Mouse (Mus musculus) midbrain, embryonic 12.5 days (tissue): ENCODE results near the gene Cab39. TPM values are rescaled to one million over a fixed set of nuclear protein-coding genes. Genes with fewer than 3 reads are reported as not detected.

ENCODE experiments used
- ATAC-seq: fragments of 200-750 bp; cut with Nextera tagmentation; 2 replicates; pipeline ENCODE4 v1.8.0; 2017; ENCODE audit warnings: low read depth, moderate TSS enrichment, moderate library complexity; ENCODE audit not compliant: low FRiP score
- H3K27ac ChIP-seq: fragments of 300-500 bp; sonication (generic); replicated peaks from 2 replicates; pipeline ENCODE4 v1.5.1; 2016; ENCODE audit warnings: mild to moderate bottlenecking
- H3K27me3 ChIP-seq: fragments of 300-500 bp; sonication (generic); 2 replicates; pipeline ENCODE4 v1.6.1; 2016; ENCODE audit warnings: mild to moderate bottlenecking
- H3K36me3 ChIP-seq: fragments of 300-500 bp; sonication (generic); 2 replicates; pipeline ENCODE4 v1.6.1; 2016
- H3K4me1 ChIP-seq: fragments of 300-500 bp; sonication (generic); 2 replicates; pipeline ENCODE4 v1.6.1; 2016
- H3K4me2 ChIP-seq: fragments of 300-500 bp; sonication (generic); replicated peaks from 2 replicates; pipeline ENCODE4 v1.6.1; 2016; ENCODE audit warnings: mild to moderate bottlenecking, moderate library complexity
- H3K4me3 ChIP-seq: fragments of 300-500 bp; sonication (generic); 2 replicates; pipeline ENCODE4 v1.5.1; 2016; ENCODE audit warnings: mild to moderate bottlenecking
- H3K9ac ChIP-seq: fragments of 300-500 bp; sonication (generic); replicated peaks from 2 replicates; pipeline ENCODE4 v1.6.1; 2016; ENCODE audit warnings: mild to moderate bottlenecking, moderate library complexity
- H3K9me3 ChIP-seq: fragments of 300-500 bp; sonication (generic); 2 replicates; pipeline ENCODE4 v1.6.1; 2016; ENCODE audit warnings: mild to moderate bottlenecking
- WGBS: fragments of 180-500 bp; shearing (Covaris S2); methylation state at CpG from one replicate; pipeline ENCODE4 v1.1.7; 2016; 5-methylcytosine and 5-hydroxymethylcytosine counted together
- microRNA-seq: library from miRNA; unstranded; fragments of <30 nt; microRNA quantifications from one replicate; pipeline ENCODE4, GENCODE M21; 2017
- polyA plus RNA-seq: library from polyadenylated mRNA; unstranded; fragments of >200 nt; fragmentation: Nextera tagmentation; extraction: Ambion mirVana; gene quantifications from 2 replicates; pipeline ENCODE4 v1.2.1, GENCODE M21; 2016

Gene Cab39
- polyA plus RNA-seq, 1 experiment from 2014 or later, result 69.2 TPM

DNA sequence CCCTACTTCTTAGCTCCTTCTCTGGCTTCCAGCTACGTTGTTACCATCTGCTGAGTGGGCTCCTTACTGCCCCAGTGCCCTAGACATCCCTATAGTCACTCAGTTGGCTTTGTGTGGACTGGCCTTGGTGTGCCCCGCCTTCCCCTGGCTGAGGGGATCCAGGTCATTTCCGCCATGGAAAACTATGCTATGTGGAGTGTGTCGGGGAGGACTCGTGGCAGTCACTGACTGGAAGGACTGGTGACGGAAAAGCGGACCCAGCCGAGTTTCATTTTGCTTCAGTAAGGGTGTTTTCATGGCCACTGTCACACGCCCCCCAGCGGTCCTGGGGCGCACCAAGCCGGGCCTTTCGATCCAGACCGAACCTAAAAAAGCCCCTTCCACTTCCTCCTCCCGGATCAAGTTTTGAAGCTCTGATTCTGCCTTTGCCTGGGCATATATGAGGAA lies 102.2 kb downstream of the Cab39 start:
- peak overlapping the region; percentile 90 for H3K27ac ChIP-seq
- H3K36me3 ChIP-seq, result no peaks in the 10 kb centered on the region
- peak overlapping the region; percentile 87 for H3K9ac ChIP-seq
- 3% methylated on average over 15 of the region's 15 CpGs for WGBS
- H3K27me3 ChIP-seq, result no peaks in the 10 kb centered on the region
- peak; percentile 57 for ATAC-seq
- peak overlapping the region; percentile 85 for H3K4me3 ChIP-seq
- peaks cover 57% of the 10 kb centered on the region for H3K4me1 ChIP-seq
- H3K4me2 ChIP-seq, result peak overlapping the region; percentile 85
- H3K9me3 ChIP-seq, result no peaks in the 10 kb centered on the region

- Histone ChIP-seq H3K4me1 (peaks cover 64% of the 10 kb centered on the region), H3K27ac (no peak overlapping the region), H3K9ac (peak overlapping the region; percentile 87; the same call in 1 of the 2 replicates), H3K4me2 (peak overlapping the region; percentile 85), H3K4me3 (peak overlapping the region; percentile 85), H3K9me3 (no peaks in the 10 kb centered on the region), H3K27me3 (no peaks in the 10 kb centered on the region), H3K36me3 (no peaks in the 10 kb centered on the region)
- no peak for ATAC-seq
- 77% methylated on average over 5 of the region's 5 CpGs for WGBS
Measured at GRCm38 (mm10) chr1:85896110-85896509, 102.9 kb downstream of the Cab39 start.

GRCm38 (mm10) chr1:85896781-85897700 lies 103.8 kb downstream of the Cab39 start:
- peaks cover 74% of the 10 kb centered on the region for H3K4me1 ChIP-seq
- H3K4me3 ChIP-seq, result no peak overlapping the region
- H3K36me3 ChIP-seq, result no peaks in the 10 kb centered on the region
- WGBS, result 72% methylated on average over 12 of the region's 12 CpGs
- no peak overlapping the region; the same call in 1 of the 2 replicates for H3K27ac ChIP-seq
- H3K9me3 ChIP-seq, result no peaks in the 10 kb centered on the region
- H3K9ac ChIP-seq, result no peak overlapping the region
- no peaks in the 10 kb centered on the region for H3K27me3 ChIP-seq
- ATAC-seq, result no peak
- peak overlapping the region; percentile 85 for H3K4me2 ChIP-seq

GRCm38 (mm10) chr1:85897901-85898760 lies 104.9 kb downstream of the Cab39 start:
- Histone ChIP-seq H3K9me3 (no peaks in the 10 kb centered on the region), H3K9ac (peak overlapping the region; percentile 38), H3K4me3 (peak overlapping the region; percentile 9; the same call in 1 of the 2 replicates), H3K27me3 (no peaks in the 10 kb centered on the region), H3K36me3 (0 out of 2 replicates have a peak, but pooled peaks cover 2% of the 10 kb centered on the region), H3K4me2 (peak overlapping the region; percentile 85), H3K4me1 (peaks cover 81% of the 10 kb centered on the region), H3K27ac (peak overlapping the region; percentile 73)
- WGBS, result 33% methylated on average over 8 of the region's 8 CpGs
- no peak for ATAC-seq

GRCm38 (mm10) chr1:85898761-85899387 lies 105.6 kb downstream of the Cab39 start:
- H3K4me1 ChIP-seq, result peaks cover 78% of the 10 kb centered on the region
- H3K9ac ChIP-seq, result peak overlapping the region; percentile 38
- no peaks in the 10 kb centered on the region for H3K9me3 ChIP-seq
- peak overlapping the region; percentile 85 for H3K4me2 ChIP-seq
- 18% methylated on average over 12 of the region's 12 CpGs for WGBS
- H3K27ac ChIP-seq, result peak overlapping the region; percentile 73
- ATAC-seq, result no peak
- peak overlapping the region; percentile 9; the same call in 1 of the 2 replicates for H3K4me3 ChIP-seq
- H3K27me3 ChIP-seq, result no peaks in the 10 kb centered on the region
- H3K36me3 ChIP-seq, result peaks cover 9% of the 10 kb centered on the region

GRCm38 (mm10) chr1:85899388-85899761 lies 106.1 kb downstream of the Cab39 start:
- Histone ChIP-seq H3K36me3 (peaks cover 14% of the 10 kb centered on the region), H3K9me3 (no peaks in the 10 kb centered on the region), H3K4me3 (no peak overlapping the region), H3K27ac (peak overlapping the region; percentile 73), H3K4me1 (peaks cover 75% of the 10 kb centered on the region), H3K9ac (peak overlapping the region; percentile 29; the same call in 1 of the 2 replicates), H3K4me2 (peak overlapping the region; percentile 85), H3K27me3 (no peaks in the 10 kb centered on the region)
- no peak for ATAC-seq

DNA sequence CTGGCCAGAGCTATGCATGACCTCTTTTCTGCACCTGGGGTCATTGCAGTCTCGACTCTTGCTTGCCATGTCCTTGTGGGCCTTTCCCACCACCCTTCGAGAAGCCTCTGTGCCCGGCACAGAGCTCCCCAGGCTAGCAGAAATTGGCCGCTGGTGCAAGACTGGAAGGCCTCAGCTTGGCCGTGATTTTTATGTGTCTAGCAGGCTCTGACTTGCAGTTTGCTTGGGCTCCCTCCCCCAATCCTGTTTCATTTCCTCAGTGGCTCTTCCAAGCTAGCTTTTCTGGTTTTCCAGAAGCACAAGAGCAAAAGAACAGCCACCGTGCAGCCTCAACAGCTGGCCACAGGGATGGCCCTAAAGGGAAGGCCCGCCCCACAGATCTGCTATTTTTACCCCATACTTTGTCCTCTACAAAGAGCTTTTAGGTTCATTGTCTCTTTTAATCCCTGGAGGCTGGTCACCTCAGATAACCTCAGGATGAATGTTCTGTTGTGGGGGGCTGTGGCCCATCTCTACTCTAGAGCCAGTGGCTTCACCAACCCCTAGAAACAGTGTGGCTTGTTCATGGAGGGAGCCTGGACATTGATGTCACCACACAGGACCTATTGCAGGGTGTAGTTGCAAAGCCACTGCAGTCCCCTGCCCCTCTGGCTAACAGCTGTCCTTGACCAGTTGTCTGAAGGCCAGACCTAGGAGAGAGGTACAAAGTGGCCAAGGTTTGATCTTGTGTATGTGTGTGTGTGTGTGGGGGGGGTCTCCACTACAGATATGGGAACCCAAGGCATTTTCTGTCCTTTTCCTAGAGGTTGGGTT lies 107.5 kb downstream of the Cab39 start:
- no peak for ATAC-seq

More for the DNA sequence above, 107.5 kb downstream of the Cab39 start:
- H3K36me3 ChIP-seq, result peaks cover 27% of the 10 kb centered on the region
- no peaks in the 10 kb centered on the region for H3K9me3 ChIP-seq
- 67% methylated on average over 7 of the region's 7 CpGs for WGBS
- H3K4me3 ChIP-seq, result no peak overlapping the region
- no peak overlapping the region for H3K4me2 ChIP-seq
- H3K4me1 ChIP-seq, result peaks cover 69% of the 10 kb centered on the region
- no peak overlapping the region for H3K9ac ChIP-seq
- H3K27ac ChIP-seq, result no peak overlapping the region
- H3K27me3 ChIP-seq, result no peaks in the 10 kb centered on the region

Small RNAs within 50 kb of the gene (microRNA-seq; reads per million reads assigned to microRNA genes)
- gene Gm25472, result not detected
- not detected for gene Mir8096

Other genes starting within 250 kb of the Cab39 start
- gene G530012D18Rik, start 217.8 kb upstream of the Cab39 start, polyA plus RNA-seq, result not detected in 2 replicates
- gene Sp110, start 194.6 kb upstream of the Cab39 start, polyA plus RNA-seq, result 0.62 and 1.4 TPM in 2 replicates
- gene Sp140, start 193.1 kb upstream of the Cab39 start, polyA plus RNA-seq, result 0.72 and 0.92 TPM in 2 replicates
- 0.50 and 0.92 TPM in 2 replicates for gene Sp100, start 143.5 kb upstream of the Cab39 start, polyA plus RNA-seq
- gene A630001G21Rik, start 14.8 kb upstream of the Cab39 start, polyA plus RNA-seq, result 0.72 and 1.1 TPM in 2 replicates
- gene Itm2c, start 100.8 kb downstream of the Cab39 start, polyA plus RNA-seq, result 146 and 163 TPM in 2 replicates
- 2.4 and 3.0 TPM in 2 replicates for gene 4933407L21Rik, start 135.0 kb downstream of the Cab39 start, polyA plus RNA-seq
- gene Gpr55, start 167.6 kb downstream of the Cab39 start, polyA plus RNA-seq, result 0.05 and 0.08 TPM in 2 replicates
- gene Spata3, start 223.4 kb downstream of the Cab39 start, polyA plus RNA-seq, result 0.17 TPM in 1 of 2 replicates, not detected in the other